Mouse (Mus musculus) E14TG2a.4 (cell line): ENCODE data around the gene Pde7b.

Experiments used
- H3K27me3 ChIP-seq: 2 replicates; pipeline ENCODE4 v1.6.1; 2014; ENCODE audit warnings: low read length, control low read depth; ENCODE audit not compliant: insufficient read depth
- H3K36me3 ChIP-seq: 2 replicates; pipeline ENCODE4 v1.6.1; 2014; ENCODE audit warnings: low read length, control low read depth; ENCODE audit not compliant: insufficient read depth
- H3K4me1 ChIP-seq: replicated peaks from 2 replicates; pipeline ENCODE4 v1.6.1; 2014; ENCODE audit warnings: low read depth, low read length, control low read depth
- H3K4me3 ChIP-seq: replicated peaks from 2 replicates; pipeline ENCODE4 v1.5.1; 2014; ENCODE audit warnings: mild to moderate bottlenecking, low read length
- H3K9me3 ChIP-seq: 2 replicates; pipeline ENCODE4 v1.6.1; 2014; ENCODE audit warnings: low read length, control low read depth
- CTCF ChIP-seq: conservative IDR thresholded peaks from 2 replicates; pipeline ENCODE4 v1.5.1; 2014; ENCODE audit warnings: low read length
- NANOG ChIP-seq: IDR thresholded peaks from 2 replicates; pipeline ENCODE4 v1.6.1; 2014; ENCODE audit warnings: borderline replicate concordance, low read length, mixed read lengths
- POU5F1 ChIP-seq: IDR thresholded peaks from 2 replicates; pipeline ENCODE4 v1.6.1; 2014; ENCODE audit warnings: low read length, borderline replicate concordance

The Pde7b gene

GRCm38 (mm10) chr10:20437428-20437827, 287.4 kb downstream of the Pde7b start:
- H3K36me3 ChIP-seq: no peaks in the 10 kb centered on the region

DNA sequence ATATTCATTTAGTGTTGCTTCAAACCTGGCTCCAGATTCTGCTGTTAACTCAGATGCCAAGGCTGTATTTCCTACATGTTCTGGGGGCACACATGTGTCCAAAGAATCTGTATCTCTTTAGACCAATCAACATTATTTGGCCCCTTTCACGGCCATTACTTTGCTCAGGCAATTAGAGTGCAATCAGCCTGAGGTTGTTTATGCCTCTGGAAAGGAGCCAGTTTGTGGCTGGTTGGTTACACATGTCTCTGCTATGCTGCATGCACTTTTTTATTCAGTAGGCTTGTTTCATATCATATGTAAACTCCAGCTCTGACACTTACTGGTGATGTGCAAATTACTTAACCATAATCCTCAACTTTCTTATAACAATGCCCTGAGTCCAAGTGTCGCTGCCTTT, 287.9 kb downstream of the Pde7b start:
- no peaks in the 10 kb centered on the region for H3K36me3 ChIP-seq
- H3K4me3 ChIP-seq: no peak overlapping the region
- no peak for TF ChIP-seq NANOG
- TF ChIP-seq CTCF: no peak
- TF ChIP-seq POU5F1: no peak
- H3K4me1 ChIP-seq: no peaks in the 10 kb centered on the region
- H3K27me3 ChIP-seq: no peaks in the 10 kb centered on the region
- no peaks in the 10 kb centered on the region for H3K9me3 ChIP-seq

More at GRCm38 (mm10) chr10:20437428-20437827, 287.4 kb downstream of the Pde7b start:
- H3K4me1 ChIP-seq: no peaks in the 10 kb centered on the region
- no peak overlapping the region for H3K4me3 ChIP-seq
- TF ChIP-seq NANOG (no peak), CTCF (no peak), POU5F1 (no peak)
- H3K9me3 ChIP-seq: no peaks in the 10 kb centered on the region
- no peaks in the 10 kb centered on the region for H3K27me3 ChIP-seq

- H3K4me3 ChIP-seq: no peak overlapping the region
- no peak for TF ChIP-seq POU5F1
- no peak for TF ChIP-seq CTCF
- TF ChIP-seq NANOG: no peak
- no peaks in the 10 kb centered on the region for H3K36me3 ChIP-seq
- H3K27me3 ChIP-seq: no peaks in the 10 kb centered on the region
- H3K4me1 ChIP-seq: peaks cover 4% of the 10 kb centered on the region; the same call in 1 of the 2 replicates
- H3K9me3 ChIP-seq: no peaks in the 10 kb centered on the region
Observed at GRCm38 (mm10) chr10:20435913-20436312, 289.0 kb downstream of the Pde7b start.

DNA sequence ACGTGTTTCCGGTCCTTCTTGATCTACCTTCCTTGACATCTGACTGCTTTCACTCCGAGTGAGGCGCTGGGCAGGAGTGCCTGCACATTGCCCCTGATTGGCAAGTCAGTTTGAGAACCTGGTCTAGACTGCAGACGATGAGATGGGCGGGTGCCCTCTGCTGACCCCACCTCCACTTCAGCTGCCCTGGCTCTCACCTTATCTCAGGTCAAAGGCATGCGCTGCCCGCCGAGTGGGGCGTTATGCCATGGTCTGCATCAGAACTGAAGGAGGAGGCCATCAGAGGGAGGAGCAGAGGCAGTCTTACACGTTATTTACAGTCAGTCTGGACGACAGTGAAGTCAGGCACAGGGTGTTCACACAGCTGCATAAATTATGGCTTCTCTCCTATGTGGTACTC, 293.5 kb downstream of the Pde7b start:
- Histone ChIP-seq H3K27me3 (no peaks in the 10 kb centered on the region), H3K9me3 (no peaks in the 10 kb centered on the region), H3K4me1 (peaks cover 13% of the 10 kb centered on the region), H3K4me3 (peak overlapping the region; percentile 43; the same call in 1 of the 2 replicates), H3K36me3 (no peaks in the 10 kb centered on the region)
- no peak for TF ChIP-seq CTCF

DNA sequence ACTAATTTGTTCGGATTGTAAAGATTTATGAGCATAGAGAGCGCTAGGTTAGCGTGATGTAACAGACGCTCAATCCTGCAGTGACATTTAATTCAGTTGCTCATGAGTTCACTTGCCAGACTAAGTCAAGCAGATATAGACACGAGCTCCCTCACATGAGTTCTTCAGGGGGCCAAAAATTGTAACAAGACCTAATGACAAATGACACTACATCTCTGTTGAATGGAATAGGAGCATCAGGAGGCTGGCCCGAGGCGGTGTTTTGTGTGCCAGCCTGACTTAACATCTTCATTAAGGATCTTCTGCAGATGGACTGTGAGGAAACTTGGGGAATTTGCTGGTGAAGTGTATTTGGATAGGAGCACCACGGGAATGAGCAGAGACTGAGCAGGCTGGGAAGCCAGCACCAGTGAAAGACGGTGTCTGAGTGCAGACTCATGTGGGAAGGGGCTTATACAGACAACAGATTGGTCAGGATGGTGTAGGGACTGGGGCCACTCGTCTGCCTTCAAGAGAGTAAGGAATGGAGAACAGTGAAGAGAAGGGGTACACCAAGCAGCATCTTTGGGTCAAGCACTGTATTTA, 303.5 kb downstream of the Pde7b start:
- TF ChIP-seq NANOG: no peak
- TF ChIP-seq CTCF: no peak
- no peak for TF ChIP-seq POU5F1
- H3K4me1 ChIP-seq: no peaks in the 10 kb centered on the region
- H3K9me3 ChIP-seq: peaks cover 6% of the 10 kb centered on the region
- H3K36me3 ChIP-seq: no peaks in the 10 kb centered on the region
- no peaks in the 10 kb centered on the region for H3K27me3 ChIP-seq
- no peak overlapping the region for H3K4me3 ChIP-seq

GRCm38 (mm10) chr10:20420296-20420695, 304.6 kb downstream of the Pde7b start:
- Histone ChIP-seq H3K4me1 (no peaks in the 10 kb centered on the region), H3K36me3 (no peaks in the 10 kb centered on the region), H3K27me3 (no peaks in the 10 kb centered on the region), H3K9me3 (peaks cover 6% of the 10 kb centered on the region), H3K4me3 (no peak overlapping the region)
- TF ChIP-seq NANOG: no peak
- no peak for TF ChIP-seq CTCF
- no peak for TF ChIP-seq POU5F1

GRCm38 (mm10) chr10:20418856-20419219, 306.0 kb downstream of the Pde7b start:
- no peak overlapping the region for H3K4me3 ChIP-seq
- no peaks in the 10 kb centered on the region for H3K4me1 ChIP-seq
- TF ChIP-seq CTCF: no peak
- TF ChIP-seq NANOG: no peak
- TF ChIP-seq POU5F1: no peak
- H3K9me3 ChIP-seq: peaks cover 6% of the 10 kb centered on the region
- no peaks in the 10 kb centered on the region for H3K27me3 ChIP-seq
- no peaks in the 10 kb centered on the region for H3K36me3 ChIP-seq

- no peak overlapping the region for H3K4me3 ChIP-seq
- H3K9me3 ChIP-seq: peaks cover 6% of the 10 kb centered on the region
- H3K4me1 ChIP-seq: no peaks in the 10 kb centered on the region
- H3K27me3 ChIP-seq: no peaks in the 10 kb centered on the region
- TF ChIP-seq NANOG (no peak), POU5F1 (no peak), CTCF (no peak)
- H3K36me3 ChIP-seq: no peaks in the 10 kb centered on the region
Observed at GRCm38 (mm10) chr10:20418202-20418855, 306.5 kb downstream of the Pde7b start.

DNA sequence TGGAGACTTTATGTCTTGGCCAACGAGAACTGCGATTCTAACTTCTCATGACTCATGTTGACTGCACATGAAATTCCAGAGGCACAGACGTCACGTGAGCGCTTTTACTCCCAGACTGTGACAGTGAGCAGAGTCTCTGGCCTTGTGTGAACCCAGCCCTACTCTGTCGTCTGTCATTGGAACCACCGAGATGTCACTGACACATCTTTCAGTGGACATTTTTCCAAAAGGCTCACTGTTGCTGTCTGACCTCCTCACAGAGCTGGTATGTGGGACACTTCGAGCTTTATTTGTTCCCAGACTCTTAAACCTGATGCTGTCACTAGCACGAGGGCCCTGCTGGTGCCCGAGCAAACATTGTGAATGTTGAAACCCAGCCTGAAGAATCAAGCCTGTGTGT, 315.7 kb downstream of the Pde7b start:
- no peak overlapping the region for H3K4me3 ChIP-seq
- TF ChIP-seq POU5F1: no peak
- no peak for TF ChIP-seq NANOG
- no peak for TF ChIP-seq CTCF
- peaks cover 6% of the 10 kb centered on the region for H3K4me1 ChIP-seq
- H3K9me3 ChIP-seq: peaks cover 7% of the 10 kb centered on the region
- no peaks in the 10 kb centered on the region for H3K36me3 ChIP-seq
- H3K27me3 ChIP-seq: no peaks in the 10 kb centered on the region
